Mouse (Mus musculus): Measurements from ENCODE around the gene Cbln3. TPM values are rescaled to one million over a fixed set of nuclear protein-coding genes. Genes with fewer than 3 reads are reported as not detected.

The Cbln3 gene
- total and polyA plus RNA-seq, 3 experiments: 0.17 to 0.26 (median 0.24) TPM

DNA sequence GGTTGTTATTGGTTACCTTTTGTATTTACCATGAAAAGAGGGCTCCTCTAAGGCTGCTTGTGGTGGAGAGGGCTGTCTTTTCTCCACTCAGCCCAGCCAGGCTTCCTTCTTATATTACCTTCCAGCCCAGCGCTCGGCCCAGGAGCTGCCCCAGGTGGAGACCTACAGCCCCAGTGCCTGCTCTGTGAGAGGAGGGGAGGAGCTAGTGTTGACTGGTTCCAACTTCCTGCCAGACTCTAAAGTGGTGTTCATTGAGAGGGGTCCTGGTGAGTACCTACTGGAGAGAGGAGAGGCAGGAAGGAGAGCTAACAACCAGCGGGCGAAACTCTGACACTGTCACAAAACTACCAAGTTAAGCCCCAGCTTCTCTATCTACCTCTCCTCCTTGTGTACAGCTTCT is 53.9 kb downstream of the Cbln3 start:
- H3K79me2 ChIP-seq (replicated peaks; ENCODE audit: control insufficient read depth, extremely low read depth, insufficient read depth, poor library complexity, severe bottlenecking): no peaks in the 10 kb centered on the region
- no peaks in the 10 kb centered on the region for H3K9me3 ChIP-seq (replicated peaks; ENCODE audit: low read length)
- no peak overlapping the region for H3K27ac ChIP-seq (ENCODE audit: insufficient read depth, low read depth)
- in situ Hi-C loops (cut with MboI; ENCODE audit: low pct_ligation_motif_present, low pct_unique_long_range_greater_than_20kb, low sequenced_read_pairs) (no loop called here), dilution Hi-C loops (cut with MboI; ENCODE audit: extremely low pct_ligation_motif_present, extremely low pct_unique_long_range_greater_than_20kb, low sequenced_read_pairs) (no loop called here)
- H3K4me2 ChIP-seq (ENCODE audit: insufficient read depth, low read depth, poor library complexity, severe bottlenecking): no peak overlapping the region
- H3K4me3 ChIP-seq (replicated peaks in 1 of 3; ENCODE audit: low read depth in 2 of 3, low read length in 2 of 3, poor library complexity in 1 of 3): no peak overlapping the region
- H3K27me3 ChIP-seq (replicated peaks): peaks cover 22% of the 10 kb centered on the region
- H3K4me1 ChIP-seq (ENCODE audit: control insufficient read depth in 1 of 2, insufficient read depth in 2 of 2): peaks cover 0 to 7% of the 10 kb centered on the region in 2 experiments; a peak in 2 of 4 replicates
- TF ChIP-seq ZMIZ1 (IDR thresholded peaks at IDR 0.05; ENCODE audit: low read depth, low read length) (no peak), NRF1 (IDR thresholded peaks at IDR 0.05; ENCODE audit: low read depth, low read length) (no peak), RAD21 (IDR thresholded peaks at IDR 0.05; ENCODE audit: low read depth, low read length) (no peak), MXI1 (IDR thresholded peaks at IDR 0.05; ENCODE audit: low read depth, low read length) (no peak), RCOR1 (conservative IDR thresholded peaks at IDR 0.05; ENCODE audit: low read depth, low read length) (no peak), ETS1 (conservative IDR thresholded peaks at IDR 0.05; ENCODE audit: low read depth, low read length) (no peak), BHLHE40 (IDR thresholded peaks at IDR 0.05; ENCODE audit: low read depth, low read length) (no peak), POLR2A (IDR thresholded peaks at IDR 0.05; ENCODE audit: low read depth, low read length) (no peak), CHD2 (IDR thresholded peaks at IDR 0.05; ENCODE audit: low read length) (no peak), MAZ (IDR thresholded peaks at IDR 0.05; ENCODE audit: low read depth, low read length) (no peak), E2F4 (IDR thresholded peaks at IDR 0.05; ENCODE audit: insufficient replicate concordance, low read depth, low read length) (no peak), ZKSCAN1 (IDR thresholded peaks at IDR 0.05; ENCODE audit: borderline replicate concordance, low read depth, low read length) (no peak), CHD1 (IDR thresholded peaks at IDR 0.05; ENCODE audit: low read depth, low read length) (no peak), TCF12 (IDR thresholded peaks at IDR 0.05; ENCODE audit: low read depth, low read length) (no peak), TBP (conservative IDR thresholded peaks at IDR 0.05; ENCODE audit: low read depth, low read length) (no peak), KAT2A (IDR thresholded peaks at IDR 0.05; ENCODE audit: insufficient replicate concordance, low read length) (no peak), UBTF (IDR thresholded peaks at IDR 0.05; ENCODE audit: low read depth, low read length) (no peak), MAFK (IDR thresholded peaks at IDR 0.05; ENCODE audit: insufficient replicate concordance, low read length) (no peak), CTCF (conservative IDR thresholded peaks at IDR 0.05 in 1 of 2, IDR thresholded peaks at IDR 0.05 in 1 of 2; ENCODE audit: low read depth in 2 of 2, low read length in 2 of 2) (no peak)
- H3K36me3 ChIP-seq (replicated peaks in 1 of 2; ENCODE audit: control insufficient read depth in 1 of 2, insufficient read depth in 1 of 2, low read length in 1 of 2): no peaks in the 10 kb centered on the region
- H3K9ac ChIP-seq (ENCODE audit: insufficient read depth, low read depth): no peak overlapping the region
- DNase-seq (ENCODE audit: extremely low read depth): no peak

GRCm38 (mm10) chr14:55829854-55830253 is 54.3 kb downstream of the Cbln3 start:
- H3K27me3 ChIP-seq (replicated peaks): peaks cover 22% of the 10 kb centered on the region
- TF ChIP-seq CHD1 (IDR thresholded peaks at IDR 0.05; ENCODE audit: low read depth, low read length): no peak
- TF ChIP-seq CHD2 (IDR thresholded peaks at IDR 0.05; ENCODE audit: low read length): no peak
- no peak for TF ChIP-seq HCFC1 (IDR thresholded peaks at IDR 0.05; ENCODE audit: low read depth, low read length)
- no peak for TF ChIP-seq ZKSCAN1 (IDR thresholded peaks at IDR 0.05; ENCODE audit: borderline replicate concordance, low read depth, low read length)
- no peak for TF ChIP-seq GABPA (IDR thresholded peaks at IDR 0.05; ENCODE audit: insufficient replicate concordance, low read depth, low read length)
- no peak for TF ChIP-seq USF2 (conservative IDR thresholded peaks at IDR 0.05; ENCODE audit: low read depth, low read length)
- no peak for TF ChIP-seq ETS1 (conservative IDR thresholded peaks at IDR 0.05; ENCODE audit: low read depth, low read length)
- no peak for TF ChIP-seq NRF1 (IDR thresholded peaks at IDR 0.05; ENCODE audit: low read depth, low read length)
- no peak for TF ChIP-seq UBTF (IDR thresholded peaks at IDR 0.05; ENCODE audit: low read depth, low read length)
- H3K4me2 ChIP-seq (ENCODE audit: insufficient read depth, low read depth, poor library complexity, severe bottlenecking): no peak overlapping the region
- DNase-seq (ENCODE audit: extremely low read depth): no peak
- in situ Hi-C loops (cut with MboI; ENCODE audit: low pct_ligation_motif_present, low pct_unique_long_range_greater_than_20kb, low sequenced_read_pairs) (no loop called here), dilution Hi-C loops (cut with MboI; ENCODE audit: extremely low pct_ligation_motif_present, extremely low pct_unique_long_range_greater_than_20kb, low sequenced_read_pairs) (no loop called here)
- H3K79me2 ChIP-seq (replicated peaks; ENCODE audit: control insufficient read depth, extremely low read depth, insufficient read depth, poor library complexity, severe bottlenecking): no peaks in the 10 kb centered on the region
- H3K27ac ChIP-seq (ENCODE audit: insufficient read depth, low read depth): no peak overlapping the region
- H3K9me3 ChIP-seq (replicated peaks; ENCODE audit: low read length): no peaks in the 10 kb centered on the region
- H3K36me3 ChIP-seq (replicated peaks in 1 of 2; ENCODE audit: control insufficient read depth in 1 of 2, insufficient read depth in 1 of 2, low read length in 1 of 2): no peaks in the 10 kb centered on the region
- peaks cover 0 to 7% of the 10 kb centered on the region in 2 experiments; a peak in 2 of 4 replicates for H3K4me1 ChIP-seq (ENCODE audit: control insufficient read depth in 1 of 2, insufficient read depth in 2 of 2)
- no peak overlapping the region for H3K9ac ChIP-seq (ENCODE audit: insufficient read depth, low read depth)
- H3K4me3 ChIP-seq (replicated peaks in 1 of 3; ENCODE audit: low read depth in 2 of 3, low read length in 2 of 3, poor library complexity in 1 of 3): no peak overlapping the region

Data from CH12.LX (cell line).